10 mouse cellular contexts compared by ENCODE assay signal in genomic region chr8:99415966-99416781, GRCm38 (mm10). TPM values are rescaled to one million over a fixed set of nuclear protein-coding genes. Genes with fewer than 3 reads are reported as not detected.
DNase-seq lines count a peak whose midpoint lies in the region; ATAC-seq and TF ChIP-seq lines count a peak whose summit lies in the region.
"Had no signal": no experiment of that assay in that cellular context is flagged by ENCODE, and none has a peak within 500 bp of the region (broad histone marks: within the 10 kb centered on the region; RNA-seq: fewer than 3 reads in every experiment).

TSS of gene Cdh8 (minus strand) at chr8:99416471.

- peak within 1 kb of the TSS; percentile 29 for H3K9ac ChIP-seq in heart, embryonic 15.5 days
- peak within 1 kb of the TSS; percentile 79 for H3K9ac ChIP-seq in midbrain, postnatal 0 days (replicated peaks; ENCODE audit: low read length, poor library complexity, severe bottlenecking)

- WGBS in heart, embryonic 15.5 days, result under 1% methylated on average over 58 of the region's 58 CpGs
- WGBS in midbrain, postnatal 0 days, result under 1% methylated on average over 57 of the region's 58 CpGs

- H3K4me3 ChIP-seq in heart, embryonic 15.5 days, result peak within 1 kb of the TSS; percentile 56
- peak within 1 kb of the TSS; percentile 73 for H3K4me3 ChIP-seq in midbrain, postnatal 0 days (ENCODE audit: low read depth, low read length)

- H3K27me3 ChIP-seq in heart, embryonic 15.5 days, result peaks cover 53% of the 10 kb centered on the region
- H3K27me3 ChIP-seq in midbrain, postnatal 0 days (ENCODE audit: insufficient read depth, low read length), result no peaks in the 10 kb centered on the region; the same call in 1 of the 2 replicates

- no peaks in the 10 kb centered on the region for H3K9me3 ChIP-seq in heart, embryonic 15.5 days (replicated peaks)
- no peaks in the 10 kb centered on the region for H3K9me3 ChIP-seq in midbrain, postnatal 0 days (ENCODE audit: low read length)

- ATAC-seq in heart, embryonic 15.5 days (replicated peaks; ENCODE audit: insufficient number of reproducible peaks, insufficient read depth, low FRiP score, low read depth), result peak; percentile 79
- ATAC-seq in midbrain, postnatal 0 days (ENCODE audit: low FRiP score), result peak; percentile 88
- ATAC-seq: Patski had no signal

- no peaks in the 10 kb centered on the region for H3K36me3 ChIP-seq in heart, embryonic 15.5 days
- no peaks in the 10 kb centered on the region for H3K36me3 ChIP-seq in midbrain, postnatal 0 days (ENCODE audit: insufficient read depth, low read length)

- peak within 1 kb of the TSS; percentile 92 for H3K4me2 ChIP-seq in heart, embryonic 15.5 days
- peak within 1 kb of the TSS; percentile 78 for H3K4me2 ChIP-seq in midbrain, postnatal 0 days (ENCODE audit: low read depth, low read length, poor library complexity, severe bottlenecking)

- H3K4me1 ChIP-seq in heart, embryonic 15.5 days (replicated peaks), result peaks cover 19% of the 10 kb centered on the region
- H3K4me1 ChIP-seq in midbrain, postnatal 0 days (ENCODE audit: insufficient read depth, low read length), result no peaks in the 10 kb centered on the region; the same call in 1 of the 2 replicates

- H3K27ac ChIP-seq in heart, embryonic 15.5 days, result no peak within 1 kb of the TSS
- H3K27ac ChIP-seq in midbrain, postnatal 0 days (ENCODE audit: low read depth, low read length), result peak within 1 kb of the TSS; percentile 68
- H3K27ac ChIP-seq: macrophage had no signal

- TF ChIP-seq CTCF in midbrain, postnatal 0 days (IDR thresholded peaks at IDR 0.05), result no peak

- peak; percentile 80 for DNase-seq in layer of hippocampus, adult 11-12 months (ENCODE audit: low spot score)
- no peak for DNase-seq in layer of hippocampus, adult 9-10 months (ENCODE audit: low spot score)
- peak; percentile 39 for DNase-seq in embryo, embryonic 11.5 days (ENCODE audit: low read depth, low spot score)
- DNase-seq in left cerebral cortex, adult 18-20 months (ENCODE audit: low spot score in 2 of 2), result peak; percentile 71 to 82
- DNase-seq in midbrain, postnatal 0 days (ENCODE audit: low spot score), result peak; percentile 91
- no peak for DNase-seq in spleen, adult 12 weeks (ENCODE audit: low spot score)
- DNase-seq in thymus, postnatal 25 days, result no peak

RNA-seq across cellular contexts. Expression of gene Cdh8, which starts in this region (rescaled TPM):
- polyA plus RNA-seq in heart, embryonic 15.5 days (2015; fragmentation: Nextera tagmentation; extraction: Ambion mirVana), result 1.2 and 4.2 TPM in 2 replicates
- 10 to 100 TPM; 42.3 to 42.8 TPM for total RNA-seq in left cerebral cortex, adult 18-20 months (2021)
- 106 and 132 TPM in 2 replicates for total RNA-seq in midbrain, postnatal 0 days (2014; rRNA removed)
- polyA plus RNA-seq in midbrain, postnatal 0 days (2015; fragmentation: Nextera tagmentation; extraction: Ambion mirVana), result 60.5 and 67.5 TPM in 2 replicates
- polyA plus RNA-seq: macrophage, Patski had no signal

Comparison
In these comparisons a context has a peak if more than half of its experiments do, and no peak if none do; other contexts are left out.
1. RNA of gene Cdh8 (polyA plus RNA-seq): 60.5 to 67.5 TPM in midbrain, postnatal 0 days; 1.2 to 4.2 TPM in heart, embryonic 15.5 days; every median in the first group is over 10 times any median in the second.
2. DNase-seq: peak in layer of hippocampus, adult 11-12 months (single experiment), embryo, embryonic 11.5 days (single experiment), left cerebral cortex, adult 18-20 months (2 of 2) and midbrain, postnatal 0 days (single experiment); none in layer of hippocampus, adult 9-10 months (single experiment), spleen, adult 12 weeks (single experiment) and thymus, postnatal 25 days (single experiment).